Mouse (Mus musculus): ENCODE results near the gene Auts2.

- no peak for TF ChIP-seq POLR2A (IDR thresholded peaks at IDR 0.05; ENCODE audit: low read depth, low read length)
- TF ChIP-seq CTCF (conservative IDR thresholded peaks at IDR 0.05; ENCODE audit: insufficient read depth, insufficient read length, low read depth, low read length): no peak
These were observed 586.1 kb downstream of the Auts2 start for GRCm38 (mm10) chr5:131956998-131957397.

All from kidney, adult 2 months (tissue).